Mouse (Mus musculus) liver, embryonic 12.5 days (tissue): Measurements from ENCODE around the gene Spryd3. TPM values are rescaled to one million over a fixed set of nuclear protein-coding genes. Genes with fewer than 3 reads are reported as not detected.
A peak's percentile ranks its signal among the peaks of the same experiment; 100 is the strongest.

Source experiments
- ATAC-seq: fragments of 200-750 bp; cut with Nextera tagmentation; 2 replicates; pipeline ENCODE4 v1.8.0; 2017; ENCODE audit warnings: moderate number of reproducible peaks, mild to moderate bottlenecking, moderate library complexity
- H3K27ac ChIP-seq: fragments of 300-500 bp; sonication (generic); 2 replicates; pipeline ENCODE4 v1.5.1; 2016; ENCODE audit warnings: mild to moderate bottlenecking
- H3K27me3 ChIP-seq: fragments of 300-500 bp; sonication (generic); replicated peaks from 2 replicates; pipeline ENCODE4 v1.6.1; 2016; ENCODE audit warnings: mild to moderate bottlenecking, moderate library complexity
- H3K36me3 ChIP-seq: fragments of 300-500 bp; sonication (generic); 2 replicates; pipeline ENCODE4 v1.6.1; 2016; ENCODE audit warnings: mild to moderate bottlenecking, moderate library complexity
- H3K4me1 ChIP-seq: fragments of 300-500 bp; sonication (generic); 2 replicates; pipeline ENCODE4 v1.6.1; 2016
- H3K4me2 ChIP-seq: fragments of 300-500 bp; sonication (generic); 2 replicates; pipeline ENCODE4 v1.6.1; 2016; ENCODE audit warnings: mild to moderate bottlenecking, moderate library complexity
- H3K4me3 ChIP-seq: fragments of 300-500 bp; sonication (generic); 2 replicates; pipeline ENCODE4 v1.5.1; 2016; ENCODE audit warnings: mild to moderate bottlenecking, moderate library complexity
- H3K9ac ChIP-seq: fragments of 300-500 bp; sonication (generic); 2 replicates; pipeline ENCODE4 v1.6.1; 2016; ENCODE audit warnings: mild to moderate bottlenecking, moderate library complexity
- H3K9me3 ChIP-seq: fragments of 300-500 bp; sonication (generic); replicated peaks from 2 replicates; pipeline ENCODE4 v1.6.1; 2016; ENCODE audit warnings: mild to moderate bottlenecking, moderate library complexity
- WGBS: fragments of 180-500 bp; shearing (Covaris S2); methylation state at CpG from one replicate; pipeline ENCODE4 v1.1.7; 2016; ENCODE audit not compliant: insufficient replicate concordance; 5-methylcytosine and 5-hydroxymethylcytosine counted together
- polyA plus RNA-seq: library from polyadenylated mRNA; unstranded; fragments of >200 nt; fragmentation: Nextera tagmentation; extraction: Ambion mirVana; gene quantifications from 2 replicates; pipeline ENCODE4 v1.2.1, GENCODE M21; 2016

Gene Spryd3
- polyA plus RNA-seq, 1 experiment from 2014 or later = 14.9 TPM

DNA sequence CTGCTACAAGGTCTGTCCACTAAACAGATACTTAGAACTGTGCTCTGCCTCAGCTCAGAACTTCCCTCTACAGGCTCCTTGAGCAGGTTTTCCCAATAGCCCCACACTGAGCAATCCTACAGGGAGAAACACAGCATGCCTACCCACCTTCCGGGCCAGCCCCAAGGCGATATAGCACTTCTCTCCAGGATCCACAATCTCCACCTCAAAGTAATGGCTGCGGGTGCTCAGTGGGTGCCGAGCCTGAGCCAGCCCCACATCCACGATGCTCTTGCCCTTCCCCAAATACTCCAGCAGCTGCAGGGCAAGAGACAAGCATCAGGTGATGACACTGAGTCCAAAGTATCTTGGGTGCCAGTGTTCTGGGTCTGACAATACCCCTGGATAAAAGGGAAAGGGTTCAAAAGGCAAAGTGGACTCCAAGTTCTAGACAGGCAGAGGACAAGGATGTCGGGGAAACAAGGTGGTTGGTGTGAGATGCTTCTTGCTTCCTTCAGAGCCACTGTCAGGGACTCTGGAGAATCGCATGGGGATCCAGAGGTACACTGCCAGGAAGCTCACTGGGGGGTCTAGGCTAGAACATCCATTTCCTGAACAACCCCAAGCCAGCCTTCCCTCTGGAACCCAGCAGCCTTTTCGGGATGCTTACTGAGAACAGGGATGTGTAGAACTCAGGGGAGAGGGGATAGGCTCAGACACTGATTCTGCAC is 16.8 kb downstream of the Spryd3 start:
- peaks cover 78% of the 10 kb centered on the region for H3K36me3 ChIP-seq
- ATAC-seq = no peak
- H3K27ac ChIP-seq = no peak overlapping the region
- 73% methylated on average over 8 of the region's 8 CpGs for whole genome bisulfite sequencing
- no peak overlapping the region for H3K9ac ChIP-seq
- H3K27me3 ChIP-seq = no peaks in the 10 kb centered on the region
- H3K9me3 ChIP-seq = no peaks in the 10 kb centered on the region
- H3K4me1 ChIP-seq = peaks cover 7% of the 10 kb centered on the region
- no peak overlapping the region for H3K4me3 ChIP-seq
- H3K4me2 ChIP-seq = no peak overlapping the region

DNA sequence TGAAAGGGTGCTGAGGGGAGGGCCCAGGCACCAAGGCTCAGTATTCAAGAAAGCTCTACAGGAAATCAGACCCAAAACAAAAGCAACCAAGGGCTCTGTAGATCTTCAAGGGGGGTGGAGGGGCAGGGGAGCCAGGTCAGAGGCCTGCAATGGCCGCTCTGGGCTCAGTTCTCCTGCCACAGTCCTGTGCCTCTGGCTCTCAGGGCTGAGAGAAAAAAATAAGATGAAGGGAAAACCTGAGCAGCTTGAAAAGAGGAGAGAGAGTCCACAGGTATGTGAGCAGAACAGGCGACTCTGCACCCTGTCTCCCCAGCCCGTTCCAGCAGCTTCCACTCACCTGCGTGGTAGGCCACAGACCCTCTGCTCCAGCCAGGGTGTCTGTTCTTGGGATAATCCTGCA is 17.4 kb downstream of the Spryd3 start:
- H3K4me3 ChIP-seq = no peak overlapping the region
- no peak for ATAC-seq
- no peaks in the 10 kb centered on the region for H3K27me3 ChIP-seq
- H3K9ac ChIP-seq = no peak overlapping the region
- no peaks in the 10 kb centered on the region for H3K9me3 ChIP-seq
- H3K4me2 ChIP-seq = no peak overlapping the region
- 81% methylated on average over 4 of the region's 4 CpGs for WGBS
- H3K27ac ChIP-seq = no peak overlapping the region
- peaks cover 76% of the 10 kb centered on the region for H3K36me3 ChIP-seq
- peaks cover 7% of the 10 kb centered on the region for H3K4me1 ChIP-seq

DNA sequence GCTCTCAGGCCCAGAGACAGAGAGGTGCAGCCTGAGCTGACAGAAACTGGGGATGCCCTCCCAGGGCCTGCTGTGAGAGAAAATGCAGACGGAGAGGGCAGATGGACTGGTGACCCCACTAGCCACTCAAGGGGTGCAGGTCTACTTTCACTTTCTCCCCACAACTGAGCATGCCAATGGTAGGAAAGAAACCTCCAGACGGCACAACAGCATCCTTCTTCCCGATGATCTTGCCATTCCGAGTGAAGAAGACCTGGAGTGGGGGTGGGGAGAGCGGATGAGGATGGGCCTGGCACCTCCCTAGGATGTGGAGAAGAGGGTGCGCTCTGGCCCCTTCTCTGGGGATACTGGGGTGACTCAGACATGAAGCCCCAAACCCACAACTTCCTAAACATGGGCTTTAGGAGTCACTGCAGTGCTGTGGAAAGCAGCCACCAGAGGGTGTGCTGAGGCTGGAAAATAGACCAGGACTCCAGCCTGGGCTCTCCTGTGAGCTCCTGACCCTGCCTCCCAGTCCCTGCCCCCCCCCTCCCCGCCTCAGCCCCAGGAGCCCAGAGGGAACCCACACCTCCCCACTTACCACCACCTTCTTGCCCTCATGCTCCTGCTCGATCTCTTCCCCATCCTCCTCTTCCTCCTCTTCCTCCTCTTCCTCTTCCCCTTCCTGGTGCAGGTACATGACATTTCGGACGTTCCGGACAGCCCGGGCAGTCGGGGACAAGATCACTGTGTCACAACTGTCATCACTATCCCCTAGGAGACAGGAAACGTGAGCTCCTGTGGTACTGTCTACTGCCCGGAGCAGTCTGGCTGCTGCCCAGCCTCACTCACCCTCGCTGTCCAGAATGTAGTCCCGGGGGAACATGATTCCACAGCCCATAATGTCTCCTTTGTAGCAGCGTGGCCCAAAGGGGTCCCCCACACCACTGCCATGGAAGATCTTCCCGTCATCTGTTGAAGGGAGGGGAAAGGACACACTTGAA is 18.3 kb downstream of the Spryd3 start:
- Histone ChIP-seq H3K9me3 (no peaks in the 10 kb centered on the region), H3K27ac (no peak overlapping the region), H3K4me1 (peaks cover 7% of the 10 kb centered on the region), H3K27me3 (no peaks in the 10 kb centered on the region), H3K36me3 (peaks cover 74% of the 10 kb centered on the region), H3K4me2 (no peak overlapping the region), H3K4me3 (no peak overlapping the region), H3K9ac (no peak overlapping the region)
- no peak for ATAC-seq
- WGBS = 77% methylated on average over 19 of the region's 19 CpGs

DNA sequence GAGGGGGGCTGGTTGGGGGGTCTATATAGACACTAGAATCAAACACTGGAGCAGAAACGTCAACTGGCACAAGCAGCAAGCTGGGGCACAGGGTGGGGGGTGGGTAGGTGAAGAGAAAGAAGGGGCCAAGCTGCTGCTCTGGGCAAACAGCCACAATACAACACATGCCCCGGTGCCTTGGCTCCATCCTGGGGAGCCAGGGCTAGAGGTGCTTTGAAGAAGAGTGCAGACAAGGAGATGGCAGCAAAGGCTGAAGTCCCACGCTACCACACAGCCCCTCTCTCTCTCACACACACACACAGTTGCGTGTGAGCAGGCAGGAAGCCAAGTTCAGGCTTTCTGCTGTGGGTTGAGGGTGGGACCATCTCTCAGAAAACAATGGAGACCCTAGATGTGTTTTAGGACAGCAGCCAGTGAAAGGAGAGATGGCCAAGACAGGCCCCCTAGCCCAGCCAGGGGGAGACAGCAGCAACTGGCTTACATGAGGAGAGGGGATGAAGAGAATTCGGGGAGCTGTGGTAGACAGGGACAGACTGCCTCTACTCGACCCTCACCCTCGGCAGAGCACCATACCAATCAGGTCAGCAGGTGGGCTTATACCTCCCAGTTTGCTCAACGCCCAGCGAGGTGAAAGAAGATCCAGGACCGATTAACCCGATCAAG is 19.1 kb downstream of the Spryd3 start:
- no peak for ATAC-seq
- Histone ChIP-seq H3K27ac (no peak overlapping the region), H3K4me3 (no peak overlapping the region), H3K27me3 (no peaks in the 10 kb centered on the region), H3K36me3 (peaks cover 73% of the 10 kb centered on the region), H3K4me1 (peaks cover 7% of the 10 kb centered on the region), H3K9ac (no peak overlapping the region), H3K9me3 (no peaks in the 10 kb centered on the region), H3K4me2 (no peak overlapping the region)
- 78% methylated on average over 11 of the region's 11 CpGs for WGBS

DNA sequence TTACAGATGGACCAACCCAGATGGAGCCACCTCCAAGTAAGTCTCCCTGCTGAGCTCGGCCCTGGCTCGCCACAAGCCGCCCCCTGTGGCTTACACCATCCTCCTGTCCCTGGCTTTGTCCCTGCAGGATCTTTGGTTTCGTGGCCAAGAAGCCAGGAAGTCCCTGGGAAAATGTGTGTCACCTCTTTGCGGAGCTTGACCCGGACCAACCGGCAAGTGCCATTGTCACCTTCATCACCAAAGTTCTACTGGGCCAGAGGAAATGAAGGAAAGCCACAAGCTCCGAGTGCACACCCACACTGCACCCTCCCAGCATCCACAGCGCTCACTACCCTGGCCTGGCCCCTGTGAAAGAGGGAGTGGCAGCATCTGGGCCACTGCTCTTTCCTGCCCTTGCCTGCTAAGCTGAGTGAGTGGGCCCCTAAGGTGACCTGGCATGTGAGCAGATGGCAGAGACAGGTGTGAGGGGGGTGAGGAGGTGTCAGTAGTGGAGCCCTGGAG is 20.3 kb downstream of the Spryd3 start:
- Histone ChIP-seq H3K9ac (no peak overlapping the region), H3K36me3 (peaks cover 65% of the 10 kb centered on the region)
- WGBS = 62% methylated on average over 9 of the region's 9 CpGs

DNA sequence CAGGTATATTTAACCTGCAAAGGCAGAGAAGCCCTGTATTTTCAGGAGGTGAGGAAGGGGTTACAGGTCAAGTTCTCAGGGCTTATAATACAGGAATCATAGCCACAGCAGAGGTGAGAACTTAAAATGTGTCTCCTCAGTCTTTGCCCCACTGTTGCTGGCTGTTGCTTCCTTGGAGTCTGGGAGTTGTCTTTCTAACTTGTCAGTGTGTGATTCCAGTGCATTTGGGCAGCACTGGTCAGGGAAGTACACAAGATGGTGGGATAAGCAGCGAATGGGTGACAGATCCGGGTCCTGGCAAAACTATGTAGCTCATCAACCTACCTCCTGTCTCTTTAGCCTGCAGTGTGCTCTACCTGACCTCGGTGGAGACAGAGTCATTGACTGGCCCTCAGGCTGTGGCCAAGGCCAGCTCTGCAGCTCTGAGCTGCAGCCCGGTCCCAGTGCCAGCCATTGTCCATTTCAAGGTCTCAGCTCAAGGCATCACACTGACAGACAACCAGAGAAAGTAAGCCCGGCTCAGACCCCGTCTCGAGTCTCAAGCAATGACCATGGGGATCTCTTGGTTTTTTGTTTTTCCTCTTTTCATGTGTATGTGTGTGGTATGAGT is 21.3 kb downstream of the Spryd3 start:
- Histone ChIP-seq H3K27me3 (peaks cover 10% of the 10 kb centered on the region; the same call in 1 of the 2 replicates), H3K9me3 (no peaks in the 10 kb centered on the region), H3K9ac (no peak overlapping the region), H3K4me3 (no peak overlapping the region), H3K4me2 (no peak overlapping the region), H3K27ac (no peak overlapping the region), H3K4me1 (peaks cover 7% of the 10 kb centered on the region), H3K36me3 (peaks cover 62% of the 10 kb centered on the region)
- ATAC-seq = no peak
- 68% methylated on average over 7 of the region's 7 CpGs for WGBS

More for the DNA sequence above, 20.3 kb downstream of the Spryd3 start:
- H3K27ac ChIP-seq = no peak overlapping the region
- no peak overlapping the region for H3K4me2 ChIP-seq
- H3K9me3 ChIP-seq = no peaks in the 10 kb centered on the region
- H3K4me3 ChIP-seq = no peak overlapping the region
- peaks cover 7% of the 10 kb centered on the region for H3K4me1 ChIP-seq
- peaks cover 5% of the 10 kb centered on the region; the same call in 1 of the 2 replicates for H3K27me3 ChIP-seq
- peak; percentile 47 for ATAC-seq

DNA sequence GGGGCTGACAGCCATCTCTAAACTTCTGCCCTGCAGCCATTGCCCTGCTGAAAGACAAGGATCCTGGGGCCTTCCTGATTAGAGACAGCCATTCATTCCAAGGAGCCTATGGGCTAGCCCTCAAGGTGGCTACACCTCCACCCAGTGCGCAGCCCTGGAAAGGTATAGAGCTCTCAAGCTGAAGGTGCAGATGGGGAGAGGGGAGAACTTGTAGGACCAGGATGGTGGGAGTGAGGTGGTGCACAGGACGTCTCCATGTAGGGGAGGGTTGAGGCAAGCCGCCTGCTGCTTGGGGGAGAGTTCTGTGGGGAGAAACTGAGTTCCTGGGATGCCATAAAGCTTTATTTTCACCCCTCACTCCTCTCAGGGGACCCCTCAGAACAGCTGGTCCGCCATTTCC is 22.4 kb downstream of the Spryd3 start:
- peaks cover 56% of the 10 kb centered on the region for H3K36me3 ChIP-seq
- H3K9ac ChIP-seq = no peak overlapping the region
- no peak overlapping the region for H3K4me2 ChIP-seq
- no peak overlapping the region for H3K27ac ChIP-seq
- H3K4me1 ChIP-seq = peaks cover 7% of the 10 kb centered on the region
- H3K27me3 ChIP-seq = peaks cover 10% of the 10 kb centered on the region; the same call in 1 of the 2 replicates
- WGBS = 78% methylated on average over 4 of the region's 4 CpGs
- no peak overlapping the region for H3K4me3 ChIP-seq
- no peak for ATAC-seq
- H3K9me3 ChIP-seq = no peaks in the 10 kb centered on the region

DNA sequence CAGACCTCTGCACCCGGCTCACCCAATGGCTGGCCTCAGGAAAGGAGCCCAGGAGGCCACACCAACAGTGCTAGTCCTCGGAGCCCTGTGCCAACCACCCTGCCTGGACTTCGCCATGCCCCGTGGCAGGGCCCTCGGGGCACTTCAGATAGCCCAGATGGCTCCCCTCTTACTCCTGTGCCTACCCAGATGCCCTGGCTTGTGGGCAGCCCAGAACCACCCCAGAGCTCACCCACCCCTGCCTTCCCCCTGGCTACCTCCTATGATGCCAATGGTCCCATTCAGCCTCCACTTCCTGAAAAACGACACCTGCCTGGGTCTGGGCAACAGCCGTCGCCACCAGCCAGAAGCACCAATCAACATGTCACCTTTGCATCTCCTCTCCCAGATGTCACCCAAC is 23.2 kb downstream of the Spryd3 start:
- Histone ChIP-seq H3K9ac (no peak overlapping the region), H3K4me1 (peaks cover 8% of the 10 kb centered on the region), H3K4me3 (no peak overlapping the region), H3K4me2 (no peak overlapping the region), H3K9me3 (no peaks in the 10 kb centered on the region), H3K36me3 (peaks cover 47% of the 10 kb centered on the region), H3K27ac (no peak overlapping the region), H3K27me3 (peaks cover 11% of the 10 kb centered on the region; the same call in 1 of the 2 replicates)
- ATAC-seq = no peak
- 73% methylated on average over 8 of the region's 8 CpGs for WGBS

DNA sequence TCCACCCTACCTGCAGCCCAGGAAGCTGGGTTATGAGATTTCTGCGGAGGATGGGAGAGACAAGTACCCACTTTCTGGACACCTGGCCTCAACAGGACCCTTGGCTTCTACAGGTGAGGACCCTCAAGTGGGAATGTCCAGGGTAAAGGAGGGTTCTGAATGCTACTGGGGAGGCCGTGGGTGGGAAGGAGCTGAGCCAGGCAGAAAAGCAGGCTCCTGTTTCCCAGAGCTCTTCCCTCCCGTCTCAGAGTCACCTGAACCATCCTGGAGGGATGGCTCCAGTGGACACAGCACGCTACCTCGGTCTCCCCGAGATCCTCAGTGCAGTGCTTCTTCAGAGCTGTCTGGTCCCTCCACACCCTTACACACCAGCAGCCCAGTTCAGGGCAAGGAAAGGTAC is 23.9 kb downstream of the Spryd3 start:
- Histone ChIP-seq H3K9me3 (no peaks in the 10 kb centered on the region), H3K27ac (no peak overlapping the region), H3K9ac (no peak overlapping the region), H3K27me3 (peaks cover 17% of the 10 kb centered on the region), H3K4me3 (no peak overlapping the region), H3K4me1 (peaks cover 15% of the 10 kb centered on the region), H3K4me2 (no peak overlapping the region), H3K36me3 (peaks cover 41% of the 10 kb centered on the region)
- ATAC-seq = no peak
- WGBS = 85% methylated on average over 6 of the region's 6 CpGs

DNA sequence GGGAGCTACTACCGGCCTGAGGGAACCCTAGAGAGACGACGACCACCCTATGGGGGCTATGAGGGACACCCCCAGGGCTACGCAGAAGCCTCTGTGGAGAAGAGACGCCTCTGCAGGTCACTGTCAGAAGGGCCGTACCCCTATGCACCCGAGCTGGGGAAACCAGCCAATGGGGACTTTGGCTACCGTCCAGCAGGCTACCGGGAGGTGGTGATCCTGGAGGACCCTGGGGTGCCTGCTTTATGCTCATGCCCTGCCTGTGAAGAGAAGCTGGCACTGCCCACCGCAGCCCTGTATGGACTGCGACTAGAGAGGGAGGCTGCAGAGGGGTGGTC is 24.6 kb downstream of the Spryd3 start:
- peaks cover 24% of the 10 kb centered on the region for H3K27me3 ChIP-seq
- no peak overlapping the region for H3K27ac ChIP-seq
- no peak overlapping the region for H3K4me2 ChIP-seq
- H3K4me3 ChIP-seq = no peak overlapping the region
- H3K4me1 ChIP-seq = peaks cover 22% of the 10 kb centered on the region
- H3K9me3 ChIP-seq = no peaks in the 10 kb centered on the region
- no peak for ATAC-seq
- 79% methylated on average over 11 of the region's 11 CpGs for whole genome bisulfite sequencing
- H3K9ac ChIP-seq = no peak overlapping the region
- peaks cover 35% of the 10 kb centered on the region for H3K36me3 ChIP-seq

DNA sequence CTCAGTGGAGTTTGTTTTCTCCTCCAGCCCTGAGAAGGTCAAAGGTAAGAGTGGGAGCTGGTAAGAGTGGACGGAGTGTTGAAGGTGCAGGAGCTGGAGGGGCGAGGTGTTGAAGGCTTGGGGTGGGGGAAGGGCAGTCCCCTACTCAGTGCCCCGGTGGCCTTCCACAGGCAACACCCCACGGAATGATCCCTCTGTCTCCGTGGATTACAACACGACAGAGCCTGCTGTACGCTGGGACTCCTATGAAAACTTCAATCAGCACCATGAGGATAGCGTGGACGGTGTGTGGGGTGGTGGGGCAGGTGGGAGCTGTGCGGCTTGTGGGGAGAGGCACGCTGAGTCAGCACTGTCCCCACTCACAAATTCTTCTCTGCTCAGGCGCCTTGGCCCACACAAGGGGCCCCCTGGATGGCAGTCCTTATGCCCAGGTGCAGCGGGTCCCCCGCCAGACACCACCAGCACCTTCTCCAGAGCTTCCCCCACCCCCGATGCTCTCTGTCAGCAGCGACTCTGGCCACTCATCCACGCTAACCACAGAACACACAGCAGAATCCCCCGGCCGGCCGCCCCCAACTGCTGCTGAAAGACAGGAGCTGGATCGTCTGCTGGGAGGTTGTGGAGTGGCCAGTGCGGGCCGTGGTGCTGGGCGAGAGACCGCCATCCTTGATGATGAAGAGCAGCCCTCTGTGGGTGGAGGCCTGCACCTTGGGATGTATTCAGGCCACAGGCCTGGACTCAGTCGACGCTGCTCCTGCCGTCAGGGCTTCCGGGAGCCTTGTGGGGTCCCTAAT is 25.1 kb downstream of the Spryd3 start:
- 63% methylated on average over 29 of the region's 29 CpGs for WGBS
- H3K9ac ChIP-seq = no peak overlapping the region
- H3K9me3 ChIP-seq = no peaks in the 10 kb centered on the region
- no peak overlapping the region for H3K27ac ChIP-seq
- no peak overlapping the region for H3K4me2 ChIP-seq
- H3K4me3 ChIP-seq = no peak overlapping the region
- peaks cover 30% of the 10 kb centered on the region for H3K36me3 ChIP-seq
- H3K4me1 ChIP-seq = peaks cover 22% of the 10 kb centered on the region
- H3K27me3 ChIP-seq = peaks cover 30% of the 10 kb centered on the region
- no peak for ATAC-seq
